In genomic region chr7:141120605-141121004, GRCm38 (mm10) we compare ENCODE assay signal across 20 mouse cellular contexts. TPM values are rescaled to one million over a fixed set of nuclear protein-coding genes. Genes with fewer than 3 reads are reported as not detected.
DNase-seq lines count a peak whose midpoint lies in the region; ATAC-seq and TF ChIP-seq lines count a peak whose summit lies in the region.
"Had no signal": no experiment of that assay in that cellular context is flagged by ENCODE, and none has a peak within 500 bp of the region (broad histone marks: within the 10 kb centered on the region; RNA-seq: fewer than 3 reads in every experiment).

No protein-coding gene starts in this region.

- H3K9me3 ChIP-seq in liver, postnatal 0 days (ENCODE audit: low read length): no peaks in the 10 kb centered on the region
- H3K9me3 ChIP-seq in ES-E14 (ENCODE audit: control insufficient read depth, insufficient read depth, low read depth, low read length): no peaks in the 10 kb centered on the region
- H3K9me3 ChIP-seq in intestine, postnatal 0 days (ENCODE audit: control insufficient read depth): no peaks in the 10 kb centered on the region
- H3K9me3 ChIP-seq in kidney, embryonic 14.5 days (ENCODE audit: control insufficient read depth, low read length): no peaks in the 10 kb centered on the region
- H3K9me3 ChIP-seq: embryonic facial prominence, embryonic 15.5 days; forebrain, embryonic 10.5 days; heart, embryonic 13.5 days had no signal

- H3K4me2 ChIP-seq in liver, postnatal 0 days (ENCODE audit: low read depth, low read length): no peak overlapping the region
- H3K4me2 ChIP-seq in intestine, postnatal 0 days (replicated peaks; ENCODE audit: low read depth): no peak overlapping the region
- H3K4me2 ChIP-seq in kidney, embryonic 14.5 days (replicated peaks; ENCODE audit: low read depth, low read length): no peak overlapping the region
- H3K4me2 ChIP-seq: embryonic facial prominence, embryonic 15.5 days; heart, embryonic 13.5 days had no signal

- H3K4me3 ChIP-seq in liver, adult 2 months (ENCODE audit: insufficient read depth, low read depth, low read length): no peak overlapping the region
- no peak overlapping the region for H3K4me3 ChIP-seq in liver, postnatal 0 days (ENCODE audit: low read depth, low read length)
- H3K4me3 ChIP-seq in ES-E14 (ENCODE audit: insufficient read depth in 1 of 2, low read depth in 1 of 2, low read length in 2 of 2, poor library complexity in 1 of 2, severe bottlenecking in 1 of 2): no peak overlapping the region
- H3K4me3 ChIP-seq in intestine, postnatal 0 days (ENCODE audit: low read depth, low read length): no peak overlapping the region
- no peak overlapping the region for H3K4me3 ChIP-seq in small intestine, adult 2 months (ENCODE audit: low read depth, low read length)
- H3K4me3 ChIP-seq in kidney, embryonic 14.5 days (ENCODE audit: low read length): no peak overlapping the region
- H3K4me3 ChIP-seq: embryonic facial prominence, embryonic 15.5 days; erythroblast, embryonic 14.5 days; forebrain, embryonic 10.5 days; gastrocnemius, adult 2 months; heart, embryonic 13.5 days had no signal

- no peak for TF ChIP-seq POLR2A in liver, adult 2 months (IDR thresholded peaks at IDR 0.05; ENCODE audit: extremely low read depth, insufficient read depth, low read length)
- TF ChIP-seq POLR2A in small intestine, adult 2 months (IDR thresholded peaks at IDR 0.05; ENCODE audit: low read depth, low read length): no peak

- H3K27ac ChIP-seq in liver, adult 2 months (replicated peaks; ENCODE audit: insufficient read depth, low read depth, low read length): peak overlapping the region; percentile 35; the same call in 1 of the 2 replicates
- no peak overlapping the region for H3K27ac ChIP-seq in liver, postnatal 0 days (ENCODE audit: low read depth)
- H3K27ac ChIP-seq in ES-E14 (ENCODE audit: insufficient read depth, low read depth, low read length, poor library complexity, severe bottlenecking): no peak overlapping the region
- H3K27ac ChIP-seq in intestine, postnatal 0 days (ENCODE audit: low read depth, low read length): peak overlapping the region; percentile 82
- H3K27ac ChIP-seq in small intestine, adult 2 months (ENCODE audit: insufficient read depth, low read depth, low read length): peak overlapping the region; percentile 61
- no peak overlapping the region for H3K27ac ChIP-seq in kidney, embryonic 14.5 days (ENCODE audit: low read depth, low read length)
- H3K27ac ChIP-seq: embryonic facial prominence, embryonic 15.5 days; forebrain, embryonic 10.5 days; heart, embryonic 13.5 days had no signal

- DNase-seq in liver, adult 2 months (ENCODE audit: extremely low read depth, low read depth, low spot score): peak; percentile 75
- DNase-seq in liver, postnatal 0 days: no peak
- no peak for DNase-seq in ES-E14 (ENCODE audit: low read depth, low spot score)
- no peak for DNase-seq in testis, postnatal 14 days (ENCODE audit: low spot score)
- DNase-seq: adrenal gland, adult 8-10 months; cerebellum, adult 2 months; cerebellum, postnatal 10 days; gastrocnemius, adult 2 months; gastrocnemius, postnatal 25 days; heart, postnatal 36 days had no signal

- 28% methylated on average over 3 of the region's 3 CpGs for WGBS in liver, adult 2 months
- 64% methylated on average over 3 of the region's 3 CpGs for WGBS in liver, postnatal 0 days (ENCODE audit: insufficient replicate concordance)
- WGBS in intestine, postnatal 0 days: 54% methylated on average over 3 of the region's 3 CpGs
- WGBS in small intestine, adult 2 months: 40% methylated on average over 3 of the region's 3 CpGs
- WGBS in kidney, embryonic 14.5 days: 90% methylated on average over 3 of the region's 3 CpGs

- in situ Hi-C loops in ES-E14 (cut with MboI; ENCODE audit: low sequenced_read_pairs in 2 of 2, unreplicated experiment in 2 of 2): no loop called here

- H3K36me3 ChIP-seq in liver, adult 2 months (ENCODE audit: control insufficient read depth, insufficient read depth, low read length): no peaks in the 10 kb centered on the region
- H3K36me3 ChIP-seq in liver, postnatal 0 days (replicated peaks; ENCODE audit: insufficient read depth, low read length): no peaks in the 10 kb centered on the region
- no peaks in the 10 kb centered on the region; the same call in 1 of the 2 replicates for H3K36me3 ChIP-seq in ES-E14 (ENCODE audit: control insufficient read depth, insufficient read depth, low read length, poor library complexity, severe bottlenecking)
- no peaks in the 10 kb centered on the region for H3K36me3 ChIP-seq in intestine, postnatal 0 days (ENCODE audit: control insufficient read depth, insufficient read depth)
- H3K36me3 ChIP-seq in small intestine, adult 2 months (ENCODE audit: control insufficient read depth, insufficient read depth, low read length): no peaks in the 10 kb centered on the region
- no peaks in the 10 kb centered on the region for H3K36me3 ChIP-seq in kidney, embryonic 14.5 days (ENCODE audit: control insufficient read depth, insufficient read depth, low read length)
- H3K36me3 ChIP-seq: embryonic facial prominence, embryonic 15.5 days; forebrain, embryonic 10.5 days; heart, embryonic 13.5 days had no signal

- H3K79me2 ChIP-seq in liver, adult 2 months (ENCODE audit: control insufficient read depth, insufficient read depth, low read length): no peaks in the 10 kb centered on the region

- no peak for TF ChIP-seq EP300 in liver, postnatal 0 days (IDR thresholded peaks at IDR 0.05; ENCODE audit: low read depth)

- TF ChIP-seq CTCF in liver, adult 2 months (IDR thresholded peaks at IDR 0.05; ENCODE audit: low read depth, low read length): no peak
- TF ChIP-seq CTCF in liver, postnatal 0 days (IDR thresholded peaks at IDR 0.05; ENCODE audit: low read depth): no peak
- TF ChIP-seq CTCF in intestine, postnatal 0 days (IDR thresholded peaks at IDR 0.05; ENCODE audit: low read depth): no peak
- TF ChIP-seq CTCF in small intestine, adult 2 months (IDR thresholded peaks at IDR 0.05; ENCODE audit: extremely low read depth, insufficient read length, insufficient replicate concordance, low read depth, low read length): no peak

- ATAC-seq in liver, postnatal 0 days: no peak
- no peak for ATAC-seq in intestine, postnatal 0 days
- ATAC-seq in kidney, embryonic 14.5 days (ENCODE audit: low FRiP score, low TSS enrichment): no peak
- ATAC-seq: forebrain, embryonic 14.5 days had no signal

- H3K9ac ChIP-seq in liver, adult 2 months (ENCODE audit: low read depth, low read length): no peak overlapping the region
- H3K9ac ChIP-seq in liver, postnatal 0 days (replicated peaks): no peak overlapping the region
- H3K9ac ChIP-seq in ES-E14 (ENCODE audit: insufficient read depth, low read depth, low read length, poor library complexity, severe bottlenecking): peak overlapping the region; percentile 23; the same call in 1 of the 2 replicates
- no peak overlapping the region for H3K9ac ChIP-seq in intestine, postnatal 0 days (ENCODE audit: low read depth, low read length)
- H3K9ac ChIP-seq in kidney, embryonic 14.5 days (ENCODE audit: low read depth, low read length): no peak overlapping the region
- H3K9ac ChIP-seq: embryonic facial prominence, embryonic 15.5 days; heart, embryonic 13.5 days had no signal

- H3K4me1 ChIP-seq in liver, adult 2 months (ENCODE audit: control insufficient read depth, insufficient read depth, low read length): peaks cover 11% of the 10 kb centered on the region; the same call in 1 of the 2 replicates
- H3K4me1 ChIP-seq in liver, postnatal 0 days (ENCODE audit: insufficient read depth): peaks cover 33% of the 10 kb centered on the region
- H3K4me1 ChIP-seq in ES-E14 (ENCODE audit: control insufficient read depth in 2 of 2, insufficient read depth in 2 of 2, low read length in 2 of 2, poor library complexity in 1 of 2): peaks cover 2 to 16% of the 10 kb centered on the region in 2 experiments; a peak in 2 of 4 replicates
- H3K4me1 ChIP-seq in intestine, postnatal 0 days (replicated peaks; ENCODE audit: control insufficient read depth, insufficient read depth, low read length): peaks cover 14% of the 10 kb centered on the region
- H3K4me1 ChIP-seq in small intestine, adult 2 months (ENCODE audit: control insufficient read depth, insufficient read depth, insufficient read length, low read length): peaks cover 24% of the 10 kb centered on the region
- H3K4me1 ChIP-seq in kidney, embryonic 14.5 days (ENCODE audit: control insufficient read depth, insufficient read depth, low read length): 0 out of 2 replicates have a peak, but pooled peaks cover 3% of the 10 kb centered on the region

- H3K27me3 ChIP-seq in liver, adult 2 months (ENCODE audit: control insufficient read depth, insufficient read depth, low read length): no peaks in the 10 kb centered on the region
- no peaks in the 10 kb centered on the region for H3K27me3 ChIP-seq in liver, postnatal 0 days (ENCODE audit: insufficient read depth, low read length)
- no peaks in the 10 kb centered on the region for H3K27me3 ChIP-seq in intestine, postnatal 0 days (replicated peaks; ENCODE audit: control insufficient read depth, insufficient read depth, low read length)
- H3K27me3 ChIP-seq in small intestine, adult 2 months (ENCODE audit: control insufficient read depth, insufficient read depth, low read length): no peaks in the 10 kb centered on the region
- no peaks in the 10 kb centered on the region for H3K27me3 ChIP-seq in kidney, embryonic 14.5 days (ENCODE audit: control insufficient read depth, insufficient read depth, low read length)
- H3K27me3 ChIP-seq: embryonic facial prominence, embryonic 15.5 days had no signal

RNA-seq across cellular contexts. Expression of gene Ptdss2, which starts 1.6 kb away (rescaled TPM):
- 5.2 and 5.4 TPM in 2 replicates for total RNA-seq in liver, adult 2 months (2014; rRNA removed)
- polyA plus RNA-seq in liver, adult 2 months (2012; rRNA removed): 10.7 and 13.5 TPM in 2 replicates
- 57.9 and 71.0 TPM in 2 replicates for polyA plus RNA-seq in liver, postnatal 0 days (2015; fragmentation: Nextera tagmentation; extraction: Ambion mirVana)
- total RNA-seq in ES-E14 (2012; rRNA removed): 65.1 and 82.8 TPM in 2 replicates
- 36.6 and 37.7 TPM in 2 replicates for polyA plus RNA-seq in intestine, postnatal 0 days (2015; fragmentation: Nextera tagmentation; extraction: Ambion mirVana)
- 17.5 and 26.3 TPM in 2 replicates for polyA plus RNA-seq in small intestine, adult 2 months (2012; rRNA removed)
- polyA plus RNA-seq in kidney, embryonic 14.5 days (2014; fragmentation: Nextera tagmentation; extraction: Ambion mirVana): 58.4 and 63.1 TPM in 2 replicates

RNA-seq across cellular contexts. Expression of gene Ano9, which starts 3.0 kb away (rescaled TPM):
- not detected in 2 replicates for total RNA-seq in liver, adult 2 months (2014; rRNA removed)
- polyA plus RNA-seq in liver, adult 2 months (2012; rRNA removed): 0.09 and 0.13 TPM in 2 replicates
- polyA plus RNA-seq in liver, postnatal 0 days (2015; fragmentation: Nextera tagmentation; extraction: Ambion mirVana): 1.4 and 1.8 TPM in 2 replicates
- 26.4 and 102 TPM in 2 replicates for total RNA-seq in ES-E14 (2012; rRNA removed)
- 46.8 and 50.1 TPM in 2 replicates for polyA plus RNA-seq in intestine, postnatal 0 days (2015; fragmentation: Nextera tagmentation; extraction: Ambion mirVana)
- 38.2 and 74.3 TPM in 2 replicates for polyA plus RNA-seq in small intestine, adult 2 months (2012; rRNA removed)
- 3.0 and 4.4 TPM in 2 replicates for polyA plus RNA-seq in kidney, embryonic 14.5 days (2014; fragmentation: Nextera tagmentation; extraction: Ambion mirVana)
- total RNA-seq: gastrocnemius, adult 2 months; gastrocnemius, postnatal 25 days; granulocyte monocyte progenitor cell, adult 5-6 weeks had no signal
- polyA plus RNA-seq: C2C12; erythroblast, embryonic 14.5 days; forebrain, embryonic 14.5 days had no signal

RNA-seq across cellular contexts. Expression of gene Sigirr, which starts 20.2 kb away (rescaled TPM):
- 21.8 and 28.5 TPM in 2 replicates for total RNA-seq in liver, adult 2 months (2014; rRNA removed)
- 42.4 and 42.5 TPM in 2 replicates for polyA plus RNA-seq in liver, adult 2 months (2012; rRNA removed)
- 18.0 and 20.1 TPM in 2 replicates for polyA plus RNA-seq in liver, postnatal 0 days (2015; fragmentation: Nextera tagmentation; extraction: Ambion mirVana)
- total RNA-seq in ES-E14 (2012; rRNA removed): 18.2 and 56.2 TPM in 2 replicates
- 42.1 and 43.2 TPM in 2 replicates for polyA plus RNA-seq in intestine, postnatal 0 days (2015; fragmentation: Nextera tagmentation; extraction: Ambion mirVana)
- polyA plus RNA-seq in small intestine, adult 2 months (2012; rRNA removed): 19.8 and 38.3 TPM in 2 replicates
- polyA plus RNA-seq in kidney, embryonic 14.5 days (2014; fragmentation: Nextera tagmentation; extraction: Ambion mirVana): 9.5 and 11.7 TPM in 2 replicates

RNA-seq across cellular contexts. Expression of gene Pkp3, which starts 42.6 kb away (rescaled TPM):
- total RNA-seq in liver, adult 2 months (2014; rRNA removed): 0.60 and 0.83 TPM in 2 replicates
- 1.9 and 2.0 TPM in 2 replicates for polyA plus RNA-seq in liver, adult 2 months (2012; rRNA removed)
- 1.4 and 1.5 TPM in 2 replicates for polyA plus RNA-seq in liver, postnatal 0 days (2015; fragmentation: Nextera tagmentation; extraction: Ambion mirVana)
- 8.0 and 12.2 TPM in 2 replicates for total RNA-seq in ES-E14 (2012; rRNA removed)
- 35.3 and 38.6 TPM in 2 replicates for polyA plus RNA-seq in intestine, postnatal 0 days (2015; fragmentation: Nextera tagmentation; extraction: Ambion mirVana)
- 87.5 and 236 TPM in 2 replicates for polyA plus RNA-seq in small intestine, adult 2 months (2012; rRNA removed)
- polyA plus RNA-seq in kidney, embryonic 14.5 days (2014; fragmentation: Nextera tagmentation; extraction: Ambion mirVana): 4.0 and 4.3 TPM in 2 replicates
- total RNA-seq: gastrocnemius, adult 2 months; heart, postnatal 36 days had no signal
- polyA plus RNA-seq: forebrain, embryonic 14.5 days had no signal

RNA-seq across cellular contexts. Expression of gene Rnh1, which starts 52.1 kb away (rescaled TPM):
- total RNA-seq in liver, adult 2 months (2014; rRNA removed): 106 and 108 TPM in 2 replicates
- 134 and 136 TPM in 2 replicates for polyA plus RNA-seq in liver, adult 2 months (2012; rRNA removed)
- polyA plus RNA-seq in liver, postnatal 0 days (2015; fragmentation: Nextera tagmentation; extraction: Ambion mirVana): 55.2 and 55.7 TPM in 2 replicates
- total RNA-seq in ES-E14 (2012; rRNA removed): 61.9 and 70.3 TPM in 2 replicates
- 133 and 141 TPM in 2 replicates for polyA plus RNA-seq in intestine, postnatal 0 days (2015; fragmentation: Nextera tagmentation; extraction: Ambion mirVana)
- 113 and 162 TPM in 2 replicates for polyA plus RNA-seq in small intestine, adult 2 months (2012; rRNA removed)
- 116 and 122 TPM in 2 replicates for polyA plus RNA-seq in kidney, embryonic 14.5 days (2014; fragmentation: Nextera tagmentation; extraction: Ambion mirVana)

Comparison
In these comparisons a context has a peak if more than half of its experiments do, and no peak if none do; other contexts are left out.
1. H3K27ac ChIP-seq: peak in liver, adult 2 months (single experiment), intestine, postnatal 0 days (single experiment) and small intestine, adult 2 months (single experiment); none in liver, postnatal 0 days (single experiment), ES-E14 (single experiment) and kidney, embryonic 14.5 days (single experiment).